Mouse (Mus musculus): Measurements from ENCODE around the gene Lrrc74b. TPM values are rescaled to one million over a fixed set of nuclear protein-coding genes. Genes with fewer than 3 reads are reported as not detected.

The Lrrc74b gene
- total RNA-seq, 2 experiments from 2014 or later = 0.67 to 1.6 TPM

DNA sequence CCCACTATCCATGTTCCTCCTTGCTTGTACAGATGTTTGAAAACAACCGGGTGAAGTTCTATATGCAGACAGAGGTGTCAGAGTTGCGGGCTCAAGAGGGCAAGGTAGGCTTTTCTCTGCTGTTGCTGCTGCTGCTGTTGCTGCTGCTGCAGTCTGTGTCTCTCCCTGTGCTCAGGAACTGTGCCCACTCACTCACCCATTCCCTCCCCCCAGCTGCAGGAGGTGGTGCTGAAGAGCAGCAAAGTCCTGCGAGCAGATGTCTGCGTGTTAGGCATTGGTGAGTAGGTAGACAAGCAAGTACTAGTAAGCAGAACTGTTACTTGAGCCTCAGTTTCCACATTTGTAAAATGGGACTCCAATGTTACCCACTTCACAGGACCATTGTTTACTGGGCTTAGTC, 58.4 kb downstream of the Lrrc74b start:
- DNase-seq (ENCODE audit: low spot score in 2 of 2) = no peak

DNA sequence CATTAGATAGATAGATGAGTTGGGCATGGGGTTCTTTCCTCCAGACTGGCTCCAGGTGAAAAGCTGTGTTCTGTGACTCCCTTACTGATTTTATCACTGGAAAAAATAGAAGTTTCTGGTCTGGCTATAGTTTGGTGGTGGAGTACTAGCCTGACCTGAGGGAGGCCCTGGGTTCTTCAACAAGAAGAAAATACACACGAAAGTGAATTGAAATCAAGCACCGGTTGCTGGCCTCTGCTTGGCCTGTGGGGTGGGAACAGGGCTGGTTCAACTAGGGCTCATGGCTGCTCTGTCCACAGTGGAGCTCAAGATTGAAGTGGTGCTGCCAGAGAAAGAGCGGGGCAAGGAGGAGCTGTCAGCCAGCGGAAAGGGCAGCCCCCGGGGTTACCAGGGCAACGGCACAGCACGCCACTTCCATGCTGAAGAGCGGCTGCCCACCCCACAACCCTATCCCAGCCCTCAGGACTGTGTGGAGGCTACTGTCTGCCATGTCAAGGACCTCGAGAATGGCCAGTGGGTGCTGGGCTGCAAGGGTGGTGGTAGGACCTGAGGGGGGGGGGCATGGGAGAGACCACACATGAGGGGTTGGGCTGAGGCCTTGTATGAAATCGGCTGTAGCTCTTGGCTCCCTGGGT, 61.7 kb downstream of the Lrrc74b start:
- no peak for DNase-seq (ENCODE audit: low spot score in 2 of 2)

DNA sequence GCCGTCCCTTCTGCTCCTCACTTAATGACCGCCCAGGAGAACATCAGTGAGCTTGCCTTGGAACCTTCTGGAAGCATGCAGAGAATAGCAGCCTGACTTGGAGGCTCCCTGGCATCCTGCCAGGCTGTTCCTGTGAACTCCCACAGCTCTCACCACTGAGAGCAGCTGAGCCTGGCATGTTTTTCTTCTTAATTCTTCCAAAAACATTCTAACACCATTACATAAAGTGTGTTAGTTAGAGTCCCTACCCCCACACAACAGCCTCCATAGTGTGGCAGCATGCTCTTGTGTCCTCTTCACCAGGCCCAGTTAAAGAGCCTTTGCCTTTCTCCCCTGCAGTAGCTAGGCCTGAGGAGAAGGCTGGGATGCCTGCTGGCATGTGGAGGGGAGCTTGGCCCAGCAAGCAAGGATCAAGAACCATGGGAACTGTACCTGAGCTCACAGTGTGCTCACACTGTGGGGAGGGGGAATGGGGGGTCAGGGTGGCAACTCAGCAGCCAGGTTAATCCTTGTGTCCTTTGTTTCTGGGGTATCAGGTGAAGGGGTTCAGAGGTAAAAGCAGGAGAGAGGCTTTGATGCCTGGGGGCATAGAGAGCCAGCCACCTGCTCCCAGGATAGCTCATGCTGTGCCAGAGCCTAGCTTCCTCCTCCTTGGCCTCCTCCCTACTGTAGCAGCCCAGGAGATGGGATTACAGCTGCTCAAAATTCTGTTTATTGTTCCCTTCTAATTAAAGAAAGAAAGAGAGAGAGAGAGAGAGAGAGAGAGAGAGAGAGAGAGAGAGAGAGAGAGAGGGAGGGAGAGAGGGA, 64.3 kb downstream of the Lrrc74b start:
- peak; percentile 77 to 89 for DNase-seq (ENCODE audit: low spot score in 2 of 2)

Other genes with a start within 250 kb of the Lrrc74b start
- under 1 TPM; 0.60 to 0.92 TPM for gene Serpind1, start 229.9 kb downstream of the Lrrc74b start, total RNA-seq (2021)
- gene Snap29, start 155.3 kb downstream of the Lrrc74b start, total RNA-seq (2021) = 10 to 100 TPM; 27.3 to 31.2 TPM
- 100 to 1,000 TPM; 222 to 236 TPM for gene Pi4ka, start 154.9 kb downstream of the Lrrc74b start, total RNA-seq (2021)
- 10 to 100 TPM; 37.3 to 37.4 TPM for gene Crkl, start 109.3 kb downstream of the Lrrc74b start, total RNA-seq (2021)
- gene Aifm3, start 71.6 kb downstream of the Lrrc74b start, total RNA-seq (2021) = 10 to 100 TPM; 59.1 to 61.5 TPM
- gene Lztr1, start 52.6 kb downstream of the Lrrc74b start, total RNA-seq (2021) = 100 to 1,000 TPM; 204 to 215 TPM
- gene Thap7, start 30.1 kb downstream of the Lrrc74b start, total RNA-seq (2021) = 10 to 100 TPM; 38.1 to 40.8 TPM
- 1 to 10 TPM in 1 of 2 experiments, under 1 TPM in 1; 0.83 to 1.1 TPM for gene P2rx6, start 638 bp upstream of the Lrrc74b start, total RNA-seq (2021)
- 10 to 100 TPM; 86.2 to 94.9 TPM for gene Slc7a4, start 22.0 kb upstream of the Lrrc74b start, total RNA-seq (2021)
- gene Smpd4, start 58.1 kb upstream of the Lrrc74b start, total RNA-seq (2021) = 10 to 100 TPM; 37.9 to 42.2 TPM
- gene Ccdc74a, start 85.2 kb upstream of the Lrrc74b start, total RNA-seq (2021) = 10 to 100 TPM; 39.9 to 48.2 TPM
- gene Med15, start 171.6 kb upstream of the Lrrc74b start, total RNA-seq (2021) = 10 to 100 TPM; 65.4 to 80.2 TPM
- 100 to 1,000 TPM in 1 of 2 experiments, 10 to 100 TPM in 1; 91.8 to 108 TPM for gene Klhl22, start 198.4 kb upstream of the Lrrc74b start, total RNA-seq (2021)
- gene Scarf2, start 236.0 kb upstream of the Lrrc74b start, total RNA-seq (2021) = 1 to 10 TPM; 3.9 TPM

All from layer of hippocampus, postnatal 14 days (tissue).